Mouse (Mus musculus) layer of hippocampus, adult 9-11 months (tissue): ENCODE measurements at regions not wholly inside any gene's neighbourhood (a gene's known extent, or its start where the extent isn't known, plus 50 kb on each side); places are given as distances from the start of the nearest gene placed in this dataset.

ENCODE experiments used
- DNase-seq: peaks from one replicate; pipeline ENCODE4 v3.0.0; 2022

GRCm38 (mm10) chr13:36807961-36808360 is 73.0 kb upstream of the Nrn1 start:
- no peak for DNase-seq

- DNase-seq: peak; percentile 18
Measured at GRCm38 (mm10) chr13:36789360-36789759, 54.4 kb upstream of the Nrn1 start.
